Mouse (Mus musculus): ENCODE measurements around the gene Gm2696. TPM values are rescaled to one million over a fixed set of nuclear protein-coding genes. Genes with fewer than 3 reads are reported as not detected.
A peak's percentile ranks its signal among the peaks of the same experiment; 100 is the strongest.
"Not testable (repeated sequence)": the region's sequence is repeated elsewhere in the genome, so short reads cannot be mapped to it uniquely, and the experiment has no call there.

Gene Gm2696
- polyA plus RNA-seq, 1 experiment from 2014 or later: not detected

GRCm38 (mm10) chr10:77794976-77795375, 19.5 kb upstream of the Gm2696 start, which contains the start of gene Gm9639:
Gene Gm9639, minus strand, starts transcription at chr10:77795076.
- H3K9ac ChIP-seq (ENCODE audit: low read length): no peak within 1 kb of the TSS
- H3K9me3 ChIP-seq (replicated peaks; ENCODE audit: control insufficient read depth, low read length): no peaks in the 10 kb centered on the region
- WGBS: 51% methylated on average over 2 of the region's 2 CpGs
- H3K27me3 ChIP-seq (ENCODE audit: control insufficient read depth, insufficient read depth, low read length): no peaks in the 10 kb centered on the region
- H3K27ac ChIP-seq (ENCODE audit: low read length): no peak within 1 kb of the TSS
- H3K36me3 ChIP-seq (ENCODE audit: control insufficient read depth, insufficient read depth): no peaks in the 10 kb centered on the region
- no peak for ATAC-seq (replicated peaks; ENCODE audit: extremely low read depth, insufficient read depth, low FRiP score)
- no peak within 1 kb of the TSS for H3K4me2 ChIP-seq (ENCODE audit: low read depth, low read length)
- H3K4me3 ChIP-seq (ENCODE audit: low read length): no peak within 1 kb of the TSS
- peaks cover 6% of the 10 kb centered on the region for H3K4me1 ChIP-seq (ENCODE audit: control insufficient read depth, insufficient read depth, low read length)

GRCm38 (mm10) chr10:77797677-77798076, 16.8 kb upstream of the Gm2696 start:
- Histone ChIP-seq H3K4me1 (ENCODE audit: control insufficient read depth, insufficient read depth, low read length) (peaks cover 6% of the 10 kb centered on the region), H3K9me3 (replicated peaks; ENCODE audit: control insufficient read depth, low read length) (no peaks in the 10 kb centered on the region), H3K27me3 (ENCODE audit: control insufficient read depth, insufficient read depth, low read length) (no peaks in the 10 kb centered on the region), H3K36me3 (ENCODE audit: control insufficient read depth, insufficient read depth) (no peaks in the 10 kb centered on the region), H3K4me3 (ENCODE audit: low read length) (no peak overlapping the region), H3K27ac (ENCODE audit: low read length) (peak overlapping the region; percentile 17), H3K4me2 (ENCODE audit: low read depth, low read length) (no peak overlapping the region), H3K9ac (ENCODE audit: low read length) (no peak overlapping the region)
- WGBS: 6% methylated on average over 3 of the region's 3 CpGs
- peak; percentile 56; the same call in 1 of the 2 replicates for ATAC-seq (replicated peaks; ENCODE audit: extremely low read depth, insufficient read depth, low FRiP score)

- not testable (repeated sequence) for H3K9ac ChIP-seq (ENCODE audit: low read length); ATAC-seq (replicated peaks; ENCODE audit: extremely low read depth, insufficient read depth, low FRiP score); H3K9me3 ChIP-seq (replicated peaks; ENCODE audit: control insufficient read depth, low read length); H3K4me1 ChIP-seq (ENCODE audit: control insufficient read depth, insufficient read depth, low read length); H3K4me3 ChIP-seq (ENCODE audit: low read length); H3K27me3 ChIP-seq (ENCODE audit: control insufficient read depth, insufficient read depth, low read length); H3K4me2 ChIP-seq (ENCODE audit: low read depth, low read length); H3K36me3 ChIP-seq (ENCODE audit: control insufficient read depth, insufficient read depth)
- 30% methylated on average over 3 of the region's 3 CpGs for WGBS
- H3K27ac ChIP-seq (ENCODE audit: low read length): peak overlapping the region; percentile 17
Observed at GRCm38 (mm10) chr10:77798164-77798920, 16.1 kb upstream of the Gm2696 start.

GRCm38 (mm10) chr10:77798921-77799508, 15.5 kb upstream of the Gm2696 start, which contains the start of gene Gm19668:
Gene Gm19668, minus strand, starts transcription at chr10:77799133.
- Histone ChIP-seq H3K4me2 (ENCODE audit: low read depth, low read length) (no peak within 1 kb of the TSS), H3K4me1 (ENCODE audit: control insufficient read depth, insufficient read depth, low read length) (peaks cover 6% of the 10 kb centered on the region), H3K36me3 (ENCODE audit: control insufficient read depth, insufficient read depth) (no peaks in the 10 kb centered on the region), H3K27ac (ENCODE audit: low read length) (peak within 1 kb of the TSS; percentile 17), H3K9ac (ENCODE audit: low read length) (no peak within 1 kb of the TSS), H3K9me3 (replicated peaks; ENCODE audit: control insufficient read depth, low read length) (no peaks in the 10 kb centered on the region), H3K4me3 (ENCODE audit: low read length) (no peak within 1 kb of the TSS), H3K27me3 (ENCODE audit: control insufficient read depth, insufficient read depth, low read length) (no peaks in the 10 kb centered on the region)
- 65% methylated on average over 8 of the region's 8 CpGs for WGBS
- ATAC-seq (replicated peaks; ENCODE audit: extremely low read depth, insufficient read depth, low FRiP score): no peak

DNA sequence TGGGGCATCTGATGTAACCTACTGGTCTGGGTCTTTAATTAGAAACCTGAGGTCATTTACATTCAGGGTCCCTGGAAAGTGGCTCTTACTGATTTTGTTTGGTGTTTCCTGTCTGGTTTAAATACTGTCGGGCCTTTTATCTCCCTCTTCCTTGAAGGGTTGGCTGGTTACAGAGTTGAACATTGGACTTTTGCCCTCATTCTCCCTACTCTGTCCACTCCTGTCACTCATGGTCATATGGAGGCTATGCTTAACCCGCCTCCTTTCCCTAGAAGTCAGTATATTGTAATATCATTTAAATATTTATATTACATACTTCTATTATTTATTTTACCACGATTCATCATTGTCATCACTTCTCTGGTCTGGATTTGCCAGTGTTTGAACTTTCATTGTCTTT, 10.4 kb upstream of the Gm2696 start:
- Histone ChIP-seq H3K27me3 (ENCODE audit: control insufficient read depth, insufficient read depth, low read length) (no peaks in the 10 kb centered on the region), H3K9me3 (replicated peaks; ENCODE audit: control insufficient read depth, low read length) (0 out of 2 replicates have a peak, but pooled peaks cover 2% of the 10 kb centered on the region), H3K27ac (ENCODE audit: low read length) (no peak overlapping the region), H3K4me2 (ENCODE audit: low read depth, low read length) (no peak overlapping the region), H3K4me1 (ENCODE audit: control insufficient read depth, insufficient read depth, low read length) (no peaks in the 10 kb centered on the region), H3K4me3 (ENCODE audit: low read length) (no peak overlapping the region), H3K9ac (ENCODE audit: low read length) (no peak overlapping the region), H3K36me3 (ENCODE audit: control insufficient read depth, insufficient read depth) (no peaks in the 10 kb centered on the region)
- ATAC-seq (replicated peaks; ENCODE audit: extremely low read depth, insufficient read depth, low FRiP score): no peak
- WGBS: 59% methylated on average over 3 of the region's 3 CpGs

DNA sequence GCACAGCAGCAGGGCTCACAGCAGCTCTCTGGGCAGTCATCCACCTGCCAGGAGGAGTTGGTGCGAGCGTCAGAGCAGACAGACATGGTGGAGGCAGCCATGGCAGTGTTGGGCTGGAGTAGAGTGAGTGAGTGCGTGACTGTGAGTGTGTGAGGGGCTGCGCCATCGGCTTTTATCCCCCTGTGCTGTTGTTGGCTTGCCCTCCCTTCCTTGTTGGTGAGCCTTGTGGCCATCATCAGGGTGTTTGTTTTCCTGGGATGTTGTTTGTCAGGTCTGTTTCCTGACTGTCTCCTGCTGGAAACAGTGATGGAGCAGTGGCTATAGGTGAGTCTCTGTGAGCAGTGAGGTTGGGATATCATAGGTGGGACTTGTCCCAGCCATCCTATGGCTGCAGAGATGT, 2.7 kb upstream of the Gm2696 start, which contains the start of gene Gm9507:
Gene Gm9507 (minus strand): TSS at position 101 of the 400 bp plus-strand sequence.
- Histone ChIP-seq H3K9me3 (replicated peaks; ENCODE audit: control insufficient read depth, low read length) (peaks cover 8% of the 10 kb centered on the region), H3K4me2 (ENCODE audit: low read depth, low read length) (no peak within 1 kb of the TSS), H3K27me3 (ENCODE audit: control insufficient read depth, insufficient read depth, low read length) (no peaks in the 10 kb centered on the region), H3K27ac (ENCODE audit: low read length) (no peak within 1 kb of the TSS), H3K36me3 (ENCODE audit: control insufficient read depth, insufficient read depth) (no peaks in the 10 kb centered on the region), H3K4me1 (ENCODE audit: control insufficient read depth, insufficient read depth, low read length) (no peaks in the 10 kb centered on the region), H3K9ac (ENCODE audit: low read length) (no peak within 1 kb of the TSS), H3K4me3 (ENCODE audit: low read length) (no peak within 1 kb of the TSS)
- ATAC-seq (replicated peaks; ENCODE audit: extremely low read depth, insufficient read depth, low FRiP score): no peak
- 76% methylated on average over 5 of the region's 5 CpGs for WGBS

- Histone ChIP-seq H3K27ac (ENCODE audit: low read length) (no peak overlapping the region), H3K9ac (ENCODE audit: low read length) (no peak overlapping the region), H3K4me2 (ENCODE audit: low read depth, low read length) (no peak overlapping the region), H3K4me3 (ENCODE audit: low read length) (no peak overlapping the region), H3K9me3 (replicated peaks; ENCODE audit: control insufficient read depth, low read length) (no peaks in the 10 kb centered on the region; the same call in 1 of the 2 replicates), H3K36me3 (ENCODE audit: control insufficient read depth, insufficient read depth) (no peaks in the 10 kb centered on the region), H3K27me3 (ENCODE audit: control insufficient read depth, insufficient read depth, low read length) (no peaks in the 10 kb centered on the region), H3K4me1 (ENCODE audit: control insufficient read depth, insufficient read depth, low read length) (no peaks in the 10 kb centered on the region)
- 25% methylated on average over 5 of the region's 5 CpGs for WGBS
- ATAC-seq (replicated peaks; ENCODE audit: extremely low read depth, insufficient read depth, low FRiP score): no peak
Observed at GRCm38 (mm10) chr10:77815514-77815913, 1.0 kb downstream of the Gm2696 start.

DNA sequence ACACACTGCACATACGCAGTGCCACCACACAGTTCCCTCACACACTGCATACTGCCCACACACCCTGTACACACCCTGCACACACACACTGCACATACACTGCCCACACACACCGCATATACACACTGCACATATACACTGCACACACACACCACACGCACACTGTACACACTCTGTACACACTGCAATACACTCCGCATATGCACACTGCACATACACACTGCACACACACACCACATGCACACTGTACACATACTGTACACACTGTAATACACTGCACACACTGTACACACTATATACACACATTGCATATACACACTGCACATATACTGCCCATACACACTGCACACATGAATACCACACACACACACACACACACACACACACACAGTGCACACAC, 4.0 kb downstream of the Gm2696 start:
- Histone ChIP-seq H3K4me1 (ENCODE audit: control insufficient read depth, insufficient read depth, low read length) (no peaks in the 10 kb centered on the region), H3K9ac (ENCODE audit: low read length) (no peak overlapping the region), H3K27me3 (ENCODE audit: control insufficient read depth, insufficient read depth, low read length) (no peaks in the 10 kb centered on the region), H3K4me2 (ENCODE audit: low read depth, low read length) (no peak overlapping the region), H3K9me3 (replicated peaks; ENCODE audit: control insufficient read depth, low read length) (no peaks in the 10 kb centered on the region; the same call in 1 of the 2 replicates), H3K27ac (ENCODE audit: low read length) (no peak overlapping the region), H3K36me3 (ENCODE audit: control insufficient read depth, insufficient read depth) (no peaks in the 10 kb centered on the region), H3K4me3 (ENCODE audit: low read length) (no peak overlapping the region)
- 93% methylated on average over 4 of the region's 4 CpGs for WGBS
- no peak for ATAC-seq (replicated peaks; ENCODE audit: extremely low read depth, insufficient read depth, low FRiP score)

DNA sequence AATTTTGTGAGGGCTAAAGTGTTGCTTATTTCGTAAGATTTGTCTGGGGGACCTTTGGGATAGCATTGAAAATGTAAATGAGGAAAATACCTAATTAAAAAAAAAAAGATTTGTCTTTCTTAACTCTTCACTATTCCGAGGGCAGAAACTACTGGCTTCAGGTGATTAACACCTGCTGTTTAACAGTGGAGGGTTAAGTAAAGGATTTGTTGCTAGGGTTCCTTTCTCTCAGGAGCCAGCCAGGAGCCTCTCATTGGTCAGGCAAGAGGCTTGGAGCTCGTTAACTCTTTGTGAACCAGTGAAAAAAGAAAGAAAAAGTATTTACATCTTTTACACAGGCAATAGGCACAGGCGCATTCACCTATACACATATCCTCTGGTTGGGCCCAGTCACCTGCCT, 4.7 kb downstream of the Gm2696 start:
- Histone ChIP-seq H3K4me3 (ENCODE audit: low read length) (no peak overlapping the region), H3K36me3 (ENCODE audit: control insufficient read depth, insufficient read depth) (no peaks in the 10 kb centered on the region), H3K4me1 (ENCODE audit: control insufficient read depth, insufficient read depth, low read length) (no peaks in the 10 kb centered on the region), H3K27me3 (ENCODE audit: control insufficient read depth, insufficient read depth, low read length) (no peaks in the 10 kb centered on the region), H3K9me3 (replicated peaks; ENCODE audit: control insufficient read depth, low read length) (no peaks in the 10 kb centered on the region; the same call in 1 of the 2 replicates), H3K27ac (ENCODE audit: low read length) (no peak overlapping the region), H3K9ac (ENCODE audit: low read length) (no peak overlapping the region), H3K4me2 (ENCODE audit: low read depth, low read length) (no peak overlapping the region)
- no peak for ATAC-seq (replicated peaks; ENCODE audit: extremely low read depth, insufficient read depth, low FRiP score)
- 42% methylated on average over 4 of the region's 4 CpGs for WGBS
